Comparison of ENCODE assay signal across 41 mouse cellular contexts in genomic region chr9:120120503-120120902, GRCm38 (mm10). TPM values are rescaled to one million over a fixed set of nuclear protein-coding genes. Genes with fewer than 3 reads are reported as not detected.
"Had no signal": no experiment of that assay in that cellular context is flagged by ENCODE, and none has a peak within 500 bp of the region (broad histone marks: within the 10 kb centered on the region; RNA-seq: fewer than 3 reads in every experiment).

No protein-coding gene starts in this region.

- H3K9ac ChIP-seq: forebrain, postnatal 0 days; heart, embryonic 12.5 days; hindbrain, embryonic 13.5 days; hindbrain, embryonic 15.5 days; kidney, embryonic 15.5 days; limb, embryonic 13.5 days; limb, embryonic 15.5 days had no signal

- ATAC-seq: forebrain, postnatal 0 days; hindbrain, postnatal 0 days; intestine, embryonic 16.5 days had no signal

- H3K4me3 ChIP-seq: heart, embryonic 12.5 days; hindbrain, embryonic 13.5 days; hindbrain, embryonic 15.5 days; kidney, embryonic 15.5 days; limb, embryonic 13.5 days; limb, embryonic 15.5 days had no signal

- H3K9me3 ChIP-seq: heart, embryonic 12.5 days; hindbrain, embryonic 13.5 days; hindbrain, embryonic 15.5 days; kidney, embryonic 15.5 days; limb, embryonic 13.5 days; limb, embryonic 15.5 days had no signal

- H3K4me1 ChIP-seq: hindbrain, embryonic 13.5 days; hindbrain, embryonic 15.5 days; kidney, embryonic 15.5 days; limb, embryonic 13.5 days; limb, embryonic 15.5 days had no signal

- H3K27me3 ChIP-seq: heart, embryonic 12.5 days; hindbrain, embryonic 13.5 days; hindbrain, embryonic 15.5 days; kidney, embryonic 15.5 days; limb, embryonic 13.5 days; limb, embryonic 15.5 days had no signal

- H3K27ac ChIP-seq: hindbrain, embryonic 13.5 days; hindbrain, embryonic 15.5 days; hindbrain, postnatal 0 days; kidney, embryonic 15.5 days; kidney, postnatal 0 days; limb, embryonic 13.5 days; limb, embryonic 15.5 days; liver, embryonic 14.5 days had no signal

- H3K4me2 ChIP-seq: heart, embryonic 12.5 days; hindbrain, embryonic 13.5 days; hindbrain, embryonic 15.5 days; kidney, embryonic 15.5 days; limb, embryonic 13.5 days; limb, embryonic 15.5 days had no signal

- DNase-seq: forebrain, postnatal 0 days; gastrocnemius, postnatal 14 days; gastrocnemius, postnatal 36 days; heart, adult 18-20 months; heart, postnatal 10 days; heart, postnatal 36 days; kidney, adult 11 months; kidney, adult 2 months; kidney, adult 9 months; kidney, postnatal 14 days; kidney, postnatal 36 days; layer of hippocampus, adult 9-11 months; layer of hippocampus, postnatal 36 days; left cerebral cortex, postnatal 4 days had no signal

RNA-seq across cellular contexts. Expression of gene Ccr8, which starts 28.6 kb away (rescaled TPM):
- total RNA-seq: forebrain, postnatal 0 days; gastrocnemius, adult 18-20 months; gastrocnemius, adult 8-10 months; gastrocnemius, postnatal 14 days; gastrocnemius, postnatal 36 days; heart, adult 18-20 months; heart, adult 8-10 months; heart, postnatal 10 days; heart, postnatal 36 days; hindbrain, postnatal 0 days; layer of hippocampus, adult 18-20 months; layer of hippocampus, adult 8-10 months; layer of hippocampus, postnatal 14 days; layer of hippocampus, postnatal 36 days; left cerebral cortex, adult 18-20 months; left cerebral cortex, adult 8-10 months; left cerebral cortex, postnatal 10 days; left cerebral cortex, postnatal 25 days; left cerebral cortex, postnatal 4 days had no signal
- polyA plus RNA-seq: forebrain, postnatal 0 days; gonadal fat pad, adult 2 months; heart, embryonic 12.5 days; heart, embryonic 14.5 days; hindbrain, embryonic 11.5 days; hindbrain, embryonic 13.5 days; hindbrain, embryonic 15.5 days; hindbrain, postnatal 0 days; kidney, embryonic 15.5 days; kidney, postnatal 0 days; limb, embryonic 11.5 days; liver, embryonic 14.5 days had no signal

RNA-seq across cellular contexts. Expression of gene Mobp, which starts 29.0 kb away (rescaled TPM):
- total RNA-seq: forebrain, postnatal 0 days; gastrocnemius, adult 18-20 months; gastrocnemius, adult 8-10 months; gastrocnemius, postnatal 36 days; heart, adult 18-20 months; heart, postnatal 10 days; heart, postnatal 36 days; hematopoietic stem cell, adult 5-6 weeks had no signal
- polyA plus RNA-seq: heart, embryonic 12.5 days; heart, embryonic 14.5 days; hindbrain, embryonic 11.5 days; hindbrain, embryonic 13.5 days; intestine, embryonic 14.5 days; intestine, embryonic 16.5 days; kidney, adult 2 months; kidney, embryonic 15.5 days; large intestine, adult 2 months; limb, embryonic 11.5 days; limb, embryonic 13.5 days had no signal
